Mouse (Mus musculus) liver, embryonic 13.5 days (tissue): Measurements from ENCODE around the gene Rad17. TPM values are rescaled to one million over a fixed set of nuclear protein-coding genes. Genes with fewer than 3 reads are reported as not detected.
A peak's percentile ranks its signal among the peaks of the same experiment; 100 is the strongest.

Source experiments
- ATAC-seq: fragments of 200-750 bp; cut with Nextera tagmentation; 2 replicates; pipeline ENCODE4 v1.8.0; 2017; ENCODE audit warnings: low read depth, mild to moderate bottlenecking, moderate number of reproducible peaks, moderate library complexity
- DNase-seq: peaks from one replicate; pipeline ENCODE4 v3.0.0; 2022
- H3K27ac ChIP-seq: fragments of 300-500 bp; sonication (generic); 2 replicates; pipeline ENCODE4 v1.5.1; 2015; ENCODE audit warnings: moderate library complexity, mild to moderate bottlenecking, inconsistent platforms
- H3K27me3 ChIP-seq: fragments of 300-500 bp; sonication (generic); 2 replicates; pipeline ENCODE4 v1.6.1; 2015; ENCODE audit warnings: mild to moderate bottlenecking, inconsistent platforms
- H3K36me3 ChIP-seq: fragments of 300-500 bp; sonication (generic); 2 replicates; pipeline ENCODE4 v1.6.1; 2015; ENCODE audit warnings: mild to moderate bottlenecking, inconsistent platforms
- H3K4me1 ChIP-seq: fragments of 300-500 bp; sonication (generic); replicated peaks from 2 replicates; pipeline ENCODE4 v1.6.1; 2015; ENCODE audit warnings: inconsistent platforms
- H3K4me2 ChIP-seq: fragments of 300-500 bp; sonication (generic); 2 replicates; pipeline ENCODE4 v1.6.1; 2015; ENCODE audit warnings: inconsistent platforms, mild to moderate bottlenecking, moderate library complexity
- H3K4me3 ChIP-seq: fragments of 300-500 bp; sonication (generic); replicated peaks from 2 replicates; pipeline ENCODE4 v1.5.1; 2015; ENCODE audit warnings: mild to moderate bottlenecking, inconsistent platforms
- H3K9ac ChIP-seq: fragments of 300-500 bp; sonication (generic); 2 replicates; pipeline ENCODE4 v1.6.1; 2015; ENCODE audit warnings: mild to moderate bottlenecking, inconsistent platforms
- H3K9me3 ChIP-seq: fragments of 300-500 bp; sonication (generic); replicated peaks from 2 replicates; pipeline ENCODE4 v1.6.1; 2016; ENCODE audit warnings: inconsistent platforms
- WGBS: fragments of 180-500 bp; shearing (Covaris S2); methylation state at CpG from one replicate; pipeline ENCODE4 v1.1.7; 2015; ENCODE audit not compliant: insufficient replicate concordance; 5-methylcytosine and 5-hydroxymethylcytosine counted together
- polyA plus RNA-seq: library from polyadenylated mRNA; unstranded; fragments of >200 nt; fragmentation: Nextera tagmentation; extraction: Ambion mirVana; gene quantifications from 2 replicates; pipeline ENCODE4 v1.2.1, GENCODE M21; 2015

Gene Rad17
- polyA plus RNA-seq, 1 experiment from 2014 or later = 15.2 TPM

GRCm38 (mm10) chr13:100659864-100660456 is 9.1 kb upstream of the Rad17 start:
- Histone ChIP-seq H3K36me3 (peaks cover 29% of the 10 kb centered on the region), H3K27me3 (no peaks in the 10 kb centered on the region), H3K4me1 (peaks cover 4% of the 10 kb centered on the region; the same call in 1 of the 2 replicates), H3K9ac (no peak overlapping the region), H3K27ac (no peak overlapping the region), H3K4me3 (no peak overlapping the region), H3K9me3 (no peaks in the 10 kb centered on the region), H3K4me2 (no peak overlapping the region)
- ATAC-seq (0 out of 2 replicates have a peak, but pooled peaks have one; percentile 22), DNase-seq (peak; percentile 40)
- 35% methylated on average over 4 of the region's 4 CpGs for WGBS

GRCm38 (mm10) chr13:100658091-100658490 is 7.2 kb upstream of the Rad17 start:
- Histone ChIP-seq H3K4me1 (peaks cover 12% of the 10 kb centered on the region), H3K4me2 (no peak overlapping the region), H3K9ac (no peak overlapping the region), H3K36me3 (peaks cover 36% of the 10 kb centered on the region), H3K9me3 (no peaks in the 10 kb centered on the region), H3K27ac (no peak overlapping the region), H3K4me3 (no peak overlapping the region), H3K27me3 (no peaks in the 10 kb centered on the region)
- no peak for ATAC-seq
- DNase-seq = no peak
- WGBS = 89% methylated on average over 5 of the region's 5 CpGs

DNA sequence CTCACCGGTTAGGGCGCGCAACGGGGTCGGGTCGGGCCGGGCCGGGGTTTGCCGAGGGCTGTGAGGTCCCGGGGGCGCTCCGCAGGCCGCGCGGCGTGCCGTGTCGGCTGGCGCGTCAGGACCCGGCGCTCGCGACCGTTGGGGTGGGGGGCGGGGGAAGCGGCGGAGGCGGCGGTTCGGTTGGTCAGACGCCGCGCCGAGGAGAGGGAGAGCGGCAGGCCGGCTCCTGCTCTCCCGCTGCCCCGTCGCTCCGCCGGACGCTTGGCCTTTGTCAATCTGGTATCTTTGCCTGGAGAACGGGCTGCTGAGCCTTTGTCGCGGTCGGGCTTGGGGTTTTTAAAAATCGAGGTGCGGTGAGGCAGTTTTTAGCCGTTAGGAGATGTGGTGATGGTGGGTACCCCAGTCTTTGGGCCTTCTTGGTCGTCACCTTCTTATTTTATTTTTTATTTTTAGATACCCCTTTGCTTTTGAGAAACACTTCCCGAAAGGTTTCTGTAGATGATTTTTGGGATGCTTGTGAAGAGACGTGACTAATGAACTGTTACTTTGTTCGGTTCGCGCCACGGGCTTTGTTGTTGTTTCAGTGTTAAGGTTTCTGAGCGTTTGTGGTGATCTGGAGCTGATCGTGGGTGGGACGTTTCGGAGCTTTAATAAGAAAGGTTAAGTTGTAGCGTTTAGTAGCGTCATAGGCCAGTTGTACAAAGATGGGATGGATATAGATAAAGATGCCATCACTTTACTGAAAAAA is 762 bp upstream of the Rad17 start, which contains the start of gene Taf9:
TSS of gene Taf9 (plus strand) at position 141 of the 748 bp plus-strand sequence.
- H3K27me3 ChIP-seq = no peaks in the 10 kb centered on the region
- WGBS = under 1% methylated on average over 62 of the region's 63 CpGs
- H3K9me3 ChIP-seq = no peaks in the 10 kb centered on the region
- peak within 1 kb of the TSS; percentile 93 for H3K4me3 ChIP-seq
- H3K9ac ChIP-seq = peak within 1 kb of the TSS; percentile 89
- DNase-seq (no peak), ATAC-seq (peak; percentile 59)
- peaks cover 34% of the 10 kb centered on the region for H3K36me3 ChIP-seq
- H3K4me1 ChIP-seq = peaks cover 20% of the 10 kb centered on the region
- H3K4me2 ChIP-seq = peak within 1 kb of the TSS; percentile 85
- peak within 1 kb of the TSS; percentile 87 for H3K27ac ChIP-seq

DNA sequence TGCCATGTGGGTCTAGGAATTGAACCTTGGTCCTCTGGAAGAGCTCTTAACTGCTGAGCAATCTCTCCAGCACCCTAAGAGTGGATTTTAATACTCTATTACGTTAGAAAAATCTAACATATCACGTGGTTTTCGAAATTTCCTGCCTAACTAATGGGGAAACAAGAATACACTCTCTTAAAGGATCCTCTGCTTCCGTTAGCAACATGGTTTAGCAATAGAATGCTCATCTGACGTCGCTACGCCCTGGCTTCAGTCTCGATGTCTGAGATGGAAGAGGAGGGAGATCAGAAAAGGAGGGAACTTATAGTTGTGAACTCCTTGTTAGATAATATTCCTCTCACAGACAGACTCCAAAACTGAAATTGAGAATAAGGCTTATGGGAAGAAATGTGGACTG is 2.6 kb downstream of the Rad17 start:
- ATAC-seq = no peak
- H3K27ac ChIP-seq = no peak overlapping the region
- H3K36me3 ChIP-seq = peaks cover 45% of the 10 kb centered on the region
- no peak overlapping the region for H3K4me3 ChIP-seq
- no peaks in the 10 kb centered on the region for H3K27me3 ChIP-seq
- DNase-seq = no peak
- 88% methylated on average over 8 of the region's 8 CpGs for WGBS
- H3K9me3 ChIP-seq = no peaks in the 10 kb centered on the region
- peaks cover 11% of the 10 kb centered on the region for H3K4me1 ChIP-seq
- H3K9ac ChIP-seq = no peak overlapping the region
- no peak overlapping the region for H3K4me2 ChIP-seq

GRCm38 (mm10) chr13:100642471-100643209 is 8.2 kb downstream of the Rad17 start:
- H3K27me3 ChIP-seq = no peaks in the 10 kb centered on the region
- ATAC-seq = no peak
- no peak overlapping the region for H3K9ac ChIP-seq
- H3K4me3 ChIP-seq = no peak overlapping the region
- H3K27ac ChIP-seq = no peak overlapping the region
- H3K36me3 ChIP-seq = peaks cover 86% of the 10 kb centered on the region
- no peak overlapping the region for H3K4me2 ChIP-seq
- no peaks in the 10 kb centered on the region for H3K9me3 ChIP-seq
- 79% methylated on average over 4 of the region's 4 CpGs for WGBS
- no peak for DNase-seq
- H3K4me1 ChIP-seq = no peaks in the 10 kb centered on the region

DNA sequence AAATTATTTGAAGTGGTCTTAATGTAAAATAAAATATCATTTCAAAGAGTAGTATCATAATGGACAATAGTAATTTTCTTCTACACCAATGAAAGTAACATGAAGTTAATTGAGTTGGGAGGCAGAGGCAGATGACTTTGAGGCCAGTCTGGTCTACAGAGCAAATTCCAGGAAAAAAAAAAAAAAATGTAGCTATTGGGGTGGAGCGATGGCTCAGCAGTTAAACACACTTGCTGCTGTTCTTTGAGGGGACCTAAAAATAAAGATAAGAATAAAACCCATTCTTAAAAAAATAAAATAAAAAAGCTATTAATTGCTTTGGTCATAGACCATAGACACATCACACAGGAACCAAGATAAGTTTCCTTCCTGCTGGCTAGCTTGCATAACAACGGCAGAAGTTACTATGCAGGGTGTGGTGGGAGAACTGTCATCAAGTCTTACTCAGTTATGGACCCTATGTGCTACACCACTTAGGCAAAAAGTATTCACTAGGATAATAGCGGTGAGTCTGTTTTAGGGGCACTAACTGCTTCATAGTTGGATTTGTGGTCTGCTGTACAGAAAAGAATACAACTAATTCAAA is 16.7 kb downstream of the Rad17 start:
- H3K9ac ChIP-seq = no peak overlapping the region
- H3K36me3 ChIP-seq = peaks cover 71% of the 10 kb centered on the region
- 42% methylated on average over 3 of the region's 3 CpGs for WGBS

GRCm38 (mm10) chr13:100622241-100622640 is 28.6 kb downstream of the Rad17 start:
- WGBS = 82% methylated on average over 4 of the region's 4 CpGs
- H3K4me3 ChIP-seq = no peak overlapping the region
- no peak overlapping the region for H3K9ac ChIP-seq
- no peak for DNase-seq
- no peak overlapping the region for H3K4me2 ChIP-seq
- no peaks in the 10 kb centered on the region for H3K27me3 ChIP-seq
- H3K4me1 ChIP-seq = peaks cover 4% of the 10 kb centered on the region
- H3K9me3 ChIP-seq = no peaks in the 10 kb centered on the region
- ATAC-seq = no peak
- peaks cover 71% of the 10 kb centered on the region for H3K36me3 ChIP-seq
- no peak overlapping the region for H3K27ac ChIP-seq

More for the DNA sequence above, 16.7 kb downstream of the Rad17 start:
- Histone ChIP-seq H3K4me3 (no peak overlapping the region), H3K27ac (no peak overlapping the region), H3K4me1 (peaks cover 3% of the 10 kb centered on the region; the same call in 1 of the 2 replicates), H3K27me3 (no peaks in the 10 kb centered on the region), H3K9me3 (no peaks in the 10 kb centered on the region), H3K4me2 (no peak overlapping the region)
- DNase-seq (no peak), ATAC-seq (no peak)

- 86% methylated on average over 13 of the region's 13 CpGs for WGBS
- ATAC-seq (no peak), DNase-seq (no peak)
- Histone ChIP-seq H3K27ac (no peak overlapping the region), H3K4me1 (peaks cover 13% of the 10 kb centered on the region), H3K36me3 (peaks cover 38% of the 10 kb centered on the region), H3K9me3 (no peaks in the 10 kb centered on the region), H3K27me3 (peaks cover 10% of the 10 kb centered on the region), H3K9ac (no peak overlapping the region), H3K4me2 (no peak overlapping the region), H3K4me3 (no peak overlapping the region)
These were observed 33.3 kb downstream of the Rad17 start for GRCm38 (mm10) chr13:100617583-100617982.

GRCm38 (mm10) chr13:100616181-100617087 is 34.4 kb downstream of the Rad17 start, which contains the start of gene Marveld2:
TSS of gene Marveld2 (minus strand) at chr13:100616971.
- DNase-seq = peak; percentile 26
- 4% methylated on average over 73 of the region's 77 CpGs for whole genome bisulfite sequencing
- peak within 1 kb of the TSS; percentile 76 for H3K9ac ChIP-seq
- H3K4me2 ChIP-seq = peak within 1 kb of the TSS; percentile 94
- peaks cover 13% of the 10 kb centered on the region for H3K4me1 ChIP-seq
- H3K27ac ChIP-seq = no peak within 1 kb of the TSS; the same call in 1 of the 2 replicates
- ATAC-seq = peak; percentile 79
- H3K4me3 ChIP-seq = peak within 1 kb of the TSS; percentile 75
- peaks cover 36% of the 10 kb centered on the region for H3K36me3 ChIP-seq
- H3K27me3 ChIP-seq = peaks cover 10% of the 10 kb centered on the region
- no peaks in the 10 kb centered on the region for H3K9me3 ChIP-seq

DNA sequence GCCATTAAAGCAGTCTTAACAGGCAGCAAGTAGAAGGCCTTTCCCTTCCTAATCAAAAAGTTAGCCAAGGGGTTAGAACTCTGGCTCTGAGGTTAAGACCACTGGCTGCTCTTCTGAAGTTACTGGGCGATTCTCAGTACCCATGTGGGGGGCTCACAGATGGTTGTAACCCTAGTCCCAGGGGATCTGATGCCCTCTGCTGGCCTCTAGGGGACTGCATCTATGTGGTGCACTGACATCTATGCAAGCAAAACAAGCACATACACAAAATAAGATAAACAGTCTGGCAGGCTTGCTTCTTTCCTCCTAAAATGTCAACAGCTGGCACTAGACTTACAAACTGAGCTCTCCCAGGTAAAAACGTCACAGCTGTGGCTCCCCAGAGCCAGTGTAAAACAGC is 37.9 kb downstream of the Rad17 start:
- ATAC-seq (no peak), DNase-seq (no peak)
- Histone ChIP-seq H3K4me3 (no peak overlapping the region), H3K27ac (no peak overlapping the region), H3K4me2 (no peak overlapping the region), H3K9me3 (no peaks in the 10 kb centered on the region), H3K36me3 (peaks cover 25% of the 10 kb centered on the region), H3K9ac (no peak overlapping the region), H3K27me3 (peaks cover 10% of the 10 kb centered on the region), H3K4me1 (peaks cover 13% of the 10 kb centered on the region)
- WGBS = 56% methylated on average over 2 of the region's 2 CpGs
